Mouse (Mus musculus) thymus, postnatal 0 days (tissue): Measurements from ENCODE around the gene 9930022D16Rik. TPM values are rescaled to one million over a fixed set of nuclear protein-coding genes. Genes with fewer than 3 reads are reported as not detected.

ENCODE experiments used
- DNase-seq: peaks from one replicate; pipeline ENCODE4 v3.0.0-alpha.2; 2015; ENCODE audit warnings: low spot score
- polyA plus RNA-seq: library from polyadenylated mRNA; unstranded; fragments of >200 nt; fragmentation: Nextera tagmentation; extraction: Ambion mirVana; gene quantifications from 2 replicates; pipeline ENCODE4 v1.2.1, GENCODE M21; 2015

The 9930022D16Rik gene
- polyA plus RNA-seq, 1 experiment from 2014 or later: 0.08 TPM

DNA sequence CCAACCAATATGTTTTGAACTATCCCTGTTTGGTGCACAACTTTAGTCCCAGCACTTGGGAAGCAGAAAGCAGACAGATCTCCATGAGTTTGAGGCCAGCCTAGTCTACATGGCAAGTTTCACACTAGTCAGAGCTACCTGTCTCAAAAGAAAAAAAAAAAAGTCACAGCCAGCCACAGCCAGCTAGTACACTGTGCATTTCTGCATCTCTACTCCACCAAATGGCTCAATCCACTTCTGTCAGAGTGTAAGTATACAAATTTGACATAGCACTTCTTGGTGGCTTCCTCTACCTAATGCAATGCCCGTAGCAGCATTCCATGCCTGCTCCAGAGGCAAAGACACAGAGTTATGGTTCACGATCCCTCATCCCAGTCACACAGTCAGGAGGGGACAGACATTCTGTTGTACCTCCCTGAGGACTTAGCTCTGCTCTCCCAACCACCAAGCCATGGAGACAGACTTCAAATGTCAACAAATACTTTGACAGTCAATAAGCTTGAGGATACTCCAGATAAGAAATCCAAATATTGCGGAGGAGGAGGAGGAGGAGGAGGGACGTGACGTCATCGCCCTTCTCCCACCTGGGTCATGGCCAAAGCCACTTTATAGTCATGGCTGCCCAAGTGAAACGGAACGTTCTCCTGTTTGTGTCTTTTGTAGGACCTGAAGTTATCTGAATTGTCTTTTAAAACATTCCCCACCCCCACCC lies 3.1 kb downstream of the 9930022D16Rik start:
- no peak for DNase-seq

DNA sequence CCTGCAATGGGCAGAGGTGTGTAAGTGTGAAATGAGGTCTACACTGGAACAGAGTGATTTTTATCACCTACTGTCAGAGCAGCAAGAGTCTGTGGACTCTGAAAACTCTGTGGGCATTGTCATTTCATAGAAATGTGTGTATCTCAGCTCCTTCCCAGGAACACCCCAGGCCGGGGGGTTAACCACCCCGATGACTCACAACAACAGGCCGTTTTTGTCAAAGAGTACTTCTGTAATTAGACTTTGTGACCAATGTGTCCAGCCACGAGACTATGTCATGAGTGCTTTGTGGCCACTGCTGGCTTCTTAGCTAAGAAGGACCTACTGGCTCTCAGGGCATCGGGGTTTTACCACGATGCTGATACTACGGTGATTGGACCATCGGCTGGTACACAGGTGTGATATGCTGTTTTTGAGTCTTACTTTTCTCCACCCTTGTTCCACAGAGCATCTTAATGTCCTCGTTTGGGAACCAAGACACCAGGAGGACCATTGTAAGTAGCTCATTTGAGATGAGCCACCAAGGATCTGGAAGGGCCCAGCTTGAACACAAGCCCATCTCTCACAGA lies 3.8 kb downstream of the 9930022D16Rik start:
- DNase-seq: no peak

DNA sequence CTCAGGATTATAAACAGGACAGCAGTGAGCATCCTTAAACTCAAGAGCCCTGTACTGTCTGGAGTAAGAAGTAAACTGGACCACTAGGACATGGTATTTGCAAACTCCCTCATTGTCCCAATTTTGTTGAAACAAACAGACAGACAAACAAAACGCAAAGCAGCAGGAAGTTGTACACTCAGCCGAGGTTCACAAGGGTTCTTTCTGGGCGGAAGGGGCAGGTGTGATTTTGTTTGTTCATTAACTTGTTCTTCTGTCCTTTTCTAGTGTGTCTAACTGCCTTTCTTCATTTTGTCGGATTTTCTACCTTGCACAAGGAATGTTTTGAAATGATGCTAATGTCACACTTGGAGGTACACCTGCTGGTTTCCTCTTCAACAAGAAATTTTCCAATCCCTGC lies 5.7 kb downstream of the 9930022D16Rik start:
- no peak for DNase-seq

DNA sequence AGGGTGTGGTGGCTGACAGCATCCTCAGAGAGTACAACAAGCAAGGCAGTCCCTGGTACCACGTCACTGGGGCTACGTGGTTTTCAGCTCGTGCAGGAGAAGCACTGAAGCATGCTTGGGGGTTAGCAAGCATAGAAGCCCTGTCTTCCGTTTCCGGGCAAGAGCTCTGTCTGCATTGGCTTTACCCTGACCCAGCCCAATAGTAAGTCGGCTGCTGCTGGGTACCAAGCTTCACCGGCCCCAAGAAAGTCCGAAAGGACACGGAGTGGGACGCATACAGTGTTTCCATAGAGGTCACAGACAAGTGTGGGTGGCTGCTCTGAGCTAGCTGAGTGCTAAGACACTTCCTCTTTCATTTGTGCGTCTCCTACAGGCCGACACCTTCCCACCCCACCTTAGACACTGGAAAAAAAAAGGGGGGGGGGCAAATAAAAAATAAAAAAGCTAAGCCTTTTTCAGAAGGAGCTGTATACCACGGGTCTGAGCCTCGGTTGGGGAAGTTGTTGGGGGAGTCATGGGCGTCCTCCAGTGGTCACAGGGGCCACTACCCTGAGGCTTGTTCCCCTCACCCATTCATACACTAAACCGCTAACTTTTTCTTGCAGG lies 6.3 kb downstream of the 9930022D16Rik start:
- DNase-seq: peak; percentile 84

DNA sequence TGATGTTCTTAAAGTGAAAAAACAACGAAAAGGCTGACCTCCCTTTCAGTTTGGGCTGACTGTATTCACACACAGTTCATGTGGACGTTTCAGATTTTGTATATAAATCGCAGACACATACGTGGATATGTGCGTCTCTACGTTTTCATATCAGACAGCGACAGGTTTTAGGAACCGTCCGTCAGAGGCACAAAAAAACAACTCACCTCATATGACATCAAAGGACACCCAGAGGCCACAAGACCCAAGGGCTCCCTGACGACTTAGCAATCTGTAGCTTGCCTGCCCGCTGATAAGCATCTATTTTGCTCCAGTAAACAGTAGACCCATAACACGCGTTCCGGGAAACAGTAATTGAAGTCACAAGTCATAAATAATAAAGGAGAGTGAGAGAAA lies 6.8 kb downstream of the 9930022D16Rik start:
- DNase-seq: no peak

DNA sequence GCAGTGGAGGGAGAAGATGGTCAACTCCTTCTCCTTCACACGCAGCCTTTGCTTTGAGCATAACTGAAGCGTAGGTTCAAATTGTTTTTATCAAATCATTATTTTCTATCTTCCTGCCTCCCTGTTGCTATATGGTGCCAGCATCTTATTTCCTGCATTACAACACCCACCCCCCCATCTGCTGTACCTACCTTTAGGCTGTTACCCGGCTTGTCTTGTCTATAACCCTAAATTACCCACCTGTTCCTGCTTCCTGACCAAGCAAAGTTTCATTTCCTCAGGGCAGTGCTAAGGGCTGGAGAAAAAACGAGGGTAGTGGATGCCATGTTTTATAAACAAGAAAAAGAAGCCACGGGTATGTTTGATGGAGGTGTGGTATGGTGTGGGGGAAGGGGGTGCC lies 7.5 kb downstream of the 9930022D16Rik start:
- DNase-seq: no peak

DNA sequence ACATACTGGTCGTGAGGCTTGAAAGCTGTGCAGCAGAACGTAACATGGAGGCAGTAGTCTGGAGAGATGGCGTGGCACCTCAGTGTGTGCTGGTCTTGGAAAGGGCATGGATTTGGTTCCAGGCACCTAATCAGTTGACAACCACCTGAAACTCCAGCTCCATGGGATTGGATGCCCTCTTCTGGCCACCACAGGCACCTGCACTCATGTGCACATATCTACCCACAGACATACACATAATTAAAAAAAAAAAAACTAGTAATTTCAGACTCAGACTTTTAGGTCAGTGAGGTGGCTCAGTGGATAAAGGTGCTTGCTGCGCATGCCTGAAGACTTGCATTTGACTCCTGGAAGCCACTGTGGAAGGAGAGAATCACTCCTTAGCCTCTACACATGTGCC lies 8.5 kb downstream of the 9930022D16Rik start:
- no peak for DNase-seq

DNA sequence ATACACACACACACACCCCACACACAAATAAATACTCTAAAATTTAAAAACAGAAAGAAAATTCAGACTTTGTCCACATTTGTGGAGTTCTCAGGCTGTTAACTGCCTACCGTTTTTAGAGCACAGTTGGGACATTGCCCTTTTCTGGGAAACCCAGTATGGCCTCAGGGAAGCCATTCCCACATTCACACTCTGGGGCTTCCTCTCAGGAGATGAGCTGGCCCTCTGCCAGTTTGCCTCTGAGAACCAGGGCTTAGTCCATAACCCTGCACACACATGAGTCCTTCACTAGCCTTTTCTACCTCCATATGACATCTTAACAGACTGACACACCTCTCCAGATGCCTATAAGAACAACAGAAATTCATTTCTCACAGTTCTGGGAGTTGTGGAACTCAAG lies 9.6 kb downstream of the 9930022D16Rik start:
- no peak for DNase-seq

DNA sequence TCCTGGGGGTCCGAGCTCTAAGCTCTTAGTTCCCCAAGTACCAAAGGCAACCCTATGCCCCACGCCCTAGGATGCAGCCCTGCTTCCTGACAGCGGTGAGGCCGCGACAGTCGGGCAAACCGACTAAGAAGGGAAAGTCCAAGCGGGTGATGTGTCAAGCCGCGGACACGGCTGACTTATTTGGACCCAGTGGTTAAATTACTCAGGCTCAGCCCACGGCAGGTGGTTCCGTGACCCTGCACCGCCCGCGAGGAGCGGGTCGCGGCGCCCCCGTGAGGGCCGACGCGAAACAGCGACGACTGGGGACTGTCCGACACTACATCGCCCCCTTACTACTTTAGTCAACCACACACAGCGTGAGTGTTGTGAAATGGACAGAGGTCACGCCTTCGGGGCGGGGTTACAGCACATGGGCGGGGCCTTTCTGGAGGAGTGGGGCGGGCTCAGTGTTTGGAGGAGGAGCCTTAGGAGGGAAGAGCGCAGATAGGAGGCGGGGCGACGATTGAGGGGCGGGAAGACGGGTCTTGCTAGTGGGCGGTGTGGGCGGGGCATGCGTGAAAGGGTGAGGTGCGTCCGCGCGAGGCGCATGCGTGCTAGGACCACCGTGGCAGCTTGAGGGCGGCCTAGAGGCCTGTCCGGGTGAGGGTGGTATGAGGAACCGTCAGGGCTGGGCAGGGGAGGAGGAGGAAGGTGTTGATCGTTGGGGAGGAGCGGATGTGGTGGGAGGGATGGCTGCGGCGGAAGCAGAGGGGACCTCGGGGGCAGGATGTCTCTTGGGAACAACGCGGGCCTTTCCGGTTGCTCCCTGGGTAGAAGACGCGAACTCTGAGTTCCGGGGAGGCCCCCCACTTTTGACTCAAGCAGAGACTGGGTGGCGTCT lies 11.9 kb downstream of the 9930022D16Rik start, which contains the start of gene Amz2:
Gene Amz2 (plus strand): TSS at position 555 of the 880 bp plus-strand sequence.
- DNase-seq: peak; percentile 98

DNA sequence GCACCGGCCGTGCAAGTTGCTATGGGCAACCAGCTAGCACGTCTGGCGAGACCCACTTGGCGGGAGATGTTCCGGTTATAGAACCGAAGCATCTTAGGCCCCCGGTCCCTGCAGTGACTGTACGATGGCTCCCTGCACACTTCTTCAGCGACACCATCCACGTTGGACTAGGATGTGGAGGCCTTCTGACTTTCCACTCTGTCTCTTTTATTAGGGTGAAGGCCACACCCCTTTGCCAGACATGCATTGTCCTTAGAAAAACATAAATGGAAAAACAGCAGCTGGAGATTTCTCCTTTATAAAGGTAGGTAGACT lies 12.5 kb downstream of the 9930022D16Rik start:
- no peak for DNase-seq

DNA sequence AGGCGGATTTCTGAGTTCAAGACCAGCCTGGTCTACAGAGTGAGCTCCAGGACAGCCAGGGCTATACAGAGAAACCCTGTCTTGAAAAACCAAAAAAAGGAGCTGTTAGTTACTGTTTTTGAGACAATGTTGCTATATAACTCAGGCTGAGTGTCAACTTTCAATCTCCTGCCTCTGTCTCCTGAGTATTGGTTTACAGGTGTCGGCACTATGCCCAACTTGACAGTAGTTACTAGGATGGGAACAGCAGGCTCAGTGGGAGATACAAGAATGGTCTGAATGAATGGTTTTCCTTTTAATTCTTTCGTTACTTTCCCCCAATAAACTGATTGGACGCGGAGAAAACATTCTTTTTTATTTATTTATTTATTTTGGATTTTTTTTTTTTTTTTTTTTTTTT lies 13.6 kb downstream of the 9930022D16Rik start:
- DNase-seq: no peak

DNA sequence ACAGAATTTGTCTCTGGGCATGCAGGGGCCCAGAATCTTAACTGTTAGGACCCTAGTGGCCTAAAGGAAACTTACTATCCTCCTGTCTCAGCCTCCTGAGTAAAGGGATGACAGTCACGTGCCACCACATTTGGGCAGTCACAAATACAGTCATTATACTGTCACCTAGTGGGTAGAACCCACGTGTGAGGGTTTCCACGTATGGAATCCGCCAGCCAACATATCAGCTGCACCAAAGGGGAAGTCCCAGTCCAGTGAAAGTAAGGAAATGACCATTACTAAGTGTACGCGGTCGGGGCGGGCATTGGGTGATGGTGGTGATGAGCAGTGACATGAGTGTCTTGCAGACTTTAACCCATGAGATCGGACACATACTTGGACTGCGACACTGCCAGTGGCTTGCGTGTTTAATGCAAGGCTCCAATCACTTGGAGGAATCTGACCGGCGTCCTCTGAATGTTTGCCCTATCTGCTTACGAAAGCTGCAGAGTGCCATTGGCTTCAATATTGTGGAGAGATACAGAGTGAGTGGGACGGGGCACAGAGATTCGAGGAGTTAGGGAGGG lies 20.6 kb downstream of the 9930022D16Rik start:
- DNase-seq: no peak

DNA sequence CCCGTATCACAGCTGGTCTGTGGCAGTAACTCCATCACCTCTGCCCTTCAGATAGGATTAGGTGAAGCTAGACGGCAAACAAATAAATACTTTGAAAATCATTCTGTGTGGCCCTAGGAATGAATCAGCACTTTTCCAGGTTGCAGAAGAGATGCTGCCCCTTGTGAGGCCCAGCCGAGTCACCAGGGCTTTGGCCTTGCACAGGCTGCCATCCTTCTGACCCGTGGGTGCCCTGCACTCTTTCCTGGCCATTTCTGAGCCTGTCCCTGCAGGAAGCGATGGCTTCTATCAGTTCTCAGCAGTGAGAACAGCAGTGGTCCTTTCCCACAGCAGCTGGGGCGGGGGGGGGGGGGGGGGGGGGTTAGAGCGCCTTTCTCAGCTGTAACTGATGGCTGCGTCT lies 23.2 kb downstream of the 9930022D16Rik start:
- DNase-seq: no peak

DNA sequence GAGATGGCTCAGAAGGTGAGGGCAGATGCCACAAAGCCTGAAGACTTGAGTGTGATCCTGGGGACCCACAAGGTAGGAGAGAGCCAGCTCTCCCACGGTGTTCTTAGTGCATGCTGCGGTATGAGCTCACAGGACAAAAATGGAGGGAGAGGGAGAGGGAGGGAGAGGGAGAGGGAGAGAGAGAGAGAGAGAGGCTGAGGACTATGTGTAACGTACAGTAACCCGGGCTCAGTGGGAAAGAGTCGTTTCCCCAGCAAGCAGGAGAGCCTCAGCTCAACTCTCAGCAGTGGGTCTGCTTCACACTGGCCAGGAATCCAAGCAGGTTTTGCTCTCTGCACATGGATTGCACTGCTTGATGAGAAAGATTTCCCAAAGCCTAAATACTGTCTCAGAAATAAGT lies 25.5 kb downstream of the 9930022D16Rik start:
- no peak for DNase-seq

DNA sequence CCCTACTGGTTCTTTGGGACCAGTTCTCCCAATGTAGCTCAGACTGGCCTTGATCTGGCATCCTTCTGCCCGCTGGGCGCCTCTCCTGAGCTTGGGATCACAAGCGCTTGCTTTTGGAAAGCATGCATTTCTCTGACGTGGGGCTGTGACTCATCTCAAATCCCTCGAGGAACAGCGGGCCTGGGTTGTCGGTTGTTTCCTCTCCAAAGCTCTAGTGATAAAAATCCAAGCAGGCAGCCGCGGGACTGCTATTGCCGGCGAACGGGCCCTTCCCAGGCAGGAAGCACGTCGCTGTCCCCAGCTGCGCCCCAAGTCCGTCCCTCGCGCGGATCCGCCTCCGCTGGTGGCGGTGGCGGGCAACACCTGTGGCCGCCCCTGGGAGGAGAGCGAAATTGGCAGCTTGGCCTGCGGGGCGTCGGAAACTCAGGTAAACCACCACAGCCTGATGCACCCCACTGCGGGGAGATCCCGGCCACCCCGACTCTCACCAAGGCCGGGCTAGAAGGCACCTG lies 26.2 kb downstream of the 9930022D16Rik start:
- DNase-seq: peak; percentile 83

DNA sequence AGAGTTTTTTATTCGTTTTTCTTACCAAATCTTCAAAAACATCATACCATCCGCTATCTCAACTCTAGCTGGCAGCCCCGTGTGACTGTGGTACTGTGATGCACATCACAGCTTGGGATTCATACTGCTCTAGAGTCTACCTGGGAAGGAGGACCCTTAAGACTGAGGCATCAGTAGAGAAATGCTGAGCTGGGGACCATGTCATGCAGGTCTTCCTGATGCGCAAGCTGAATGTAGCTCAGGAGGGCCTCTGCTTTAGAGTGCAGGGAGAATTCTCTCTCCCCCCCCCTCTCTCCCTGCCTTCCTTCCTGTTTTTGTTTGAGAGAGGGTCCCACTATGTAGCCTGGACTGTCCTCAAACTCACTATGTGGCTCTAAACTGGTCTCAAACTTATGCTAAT lies 26.9 kb downstream of the 9930022D16Rik start:
- DNase-seq: no peak

DNA sequence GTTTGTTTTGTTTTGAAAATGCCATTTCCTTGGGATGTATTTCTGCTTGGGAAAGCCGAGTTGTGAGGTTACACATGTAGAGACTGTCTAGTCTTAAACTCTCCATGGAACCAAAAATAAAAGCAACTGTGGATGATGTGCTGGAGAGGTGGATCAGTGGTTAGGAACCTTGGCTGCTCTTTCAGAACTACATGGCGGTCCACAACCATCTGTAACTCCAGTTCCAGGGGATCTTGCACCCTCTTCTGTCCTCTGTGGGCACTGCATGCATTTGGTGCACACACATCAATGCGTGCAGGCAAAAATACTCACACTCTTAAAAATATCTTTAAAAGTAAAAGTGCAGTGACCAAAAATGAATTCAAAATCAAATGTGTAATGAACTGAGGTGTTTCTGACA lies 27.4 kb downstream of the 9930022D16Rik start:
- peak; percentile 76 for DNase-seq

DNA sequence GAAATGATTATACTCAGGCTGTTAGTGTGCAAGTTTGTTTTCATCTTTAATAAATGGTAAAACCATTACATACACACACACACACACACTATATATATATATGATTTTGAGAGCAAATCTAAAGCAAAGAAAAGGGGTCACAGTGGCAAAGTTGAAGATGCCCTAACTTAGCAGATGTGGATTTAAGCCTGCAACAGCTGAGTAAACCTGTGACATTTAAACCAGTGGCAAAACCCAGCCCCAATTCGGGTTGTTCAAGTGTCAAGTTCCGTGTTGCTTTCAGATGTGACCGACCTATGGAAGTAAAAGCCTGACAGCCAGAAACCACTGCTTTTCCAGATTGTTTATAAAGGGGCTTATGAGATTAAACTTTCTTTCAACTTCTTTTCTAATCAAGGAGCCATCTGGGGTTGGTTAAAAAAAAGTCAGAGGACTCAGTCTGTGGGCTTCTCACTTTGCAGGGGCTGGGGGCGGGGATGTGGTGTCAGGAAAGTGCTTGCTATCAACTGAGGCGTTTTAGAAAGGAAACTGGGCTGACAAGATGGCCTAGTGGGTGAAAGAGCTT lies 28.5 kb downstream of the 9930022D16Rik start:
- no peak for DNase-seq

DNA sequence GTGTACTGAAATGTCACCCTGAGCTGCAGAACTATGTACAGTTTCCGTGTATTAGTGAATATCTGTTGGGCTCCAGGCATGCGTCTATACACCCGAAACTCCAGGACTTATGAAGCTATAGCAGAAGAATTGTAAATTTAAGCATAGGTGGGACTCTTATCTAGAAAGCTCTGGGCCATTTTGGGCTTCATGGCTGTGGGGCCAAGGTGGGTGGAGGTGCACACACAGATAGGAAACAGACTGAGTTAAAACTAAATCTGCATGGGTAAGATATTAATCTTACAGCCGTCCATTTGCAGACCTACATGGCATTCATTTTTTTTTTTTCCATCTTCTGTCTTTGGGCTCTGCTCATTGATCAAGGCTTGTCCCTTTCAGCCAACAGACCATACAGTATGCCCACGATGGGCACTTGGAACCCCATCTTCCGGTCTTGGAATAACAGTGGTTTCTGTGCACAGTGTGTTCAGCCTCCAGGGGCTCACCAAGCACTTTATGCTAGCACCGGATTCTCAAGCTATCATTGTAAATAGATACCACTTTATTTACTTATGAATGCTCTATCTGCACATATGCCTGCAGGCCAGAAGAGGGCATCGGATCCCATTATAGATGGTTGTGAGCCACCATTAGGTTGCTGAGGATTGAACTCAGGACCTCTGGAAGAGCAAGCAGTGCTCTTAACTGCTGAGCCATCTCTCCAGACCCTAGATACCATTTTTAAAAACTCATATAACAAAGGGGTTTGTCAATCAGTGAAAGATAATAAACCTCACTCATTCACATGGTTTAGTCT lies 29.9 kb downstream of the 9930022D16Rik start:
- no peak for DNase-seq

DNA sequence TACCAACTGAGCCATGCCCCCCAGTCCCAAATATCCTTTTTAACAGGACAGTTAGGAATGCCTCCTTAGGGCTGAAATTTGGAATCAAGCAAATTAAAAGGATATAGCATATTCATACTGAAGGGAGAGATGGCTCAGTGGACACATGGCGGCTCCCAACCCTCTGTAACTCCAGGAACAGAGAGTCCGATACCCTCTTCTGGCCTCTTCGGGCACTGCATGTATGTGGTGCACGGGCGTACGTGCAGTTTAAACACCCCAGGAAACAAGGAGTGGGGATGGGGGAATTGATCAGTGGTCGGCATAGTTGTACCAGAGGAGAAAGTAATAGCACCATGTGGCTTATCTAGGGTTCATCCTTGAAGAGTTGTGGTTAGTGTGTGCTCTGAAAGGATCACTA lies 30.9 kb downstream of the 9930022D16Rik start:
- DNase-seq: peak; percentile 55
